Mouse (Mus musculus): ENCODE data around the gene Hsf2bp.

GRCm38 (mm10) chr17:31986915-31987314 is 49.2 kb downstream of the Hsf2bp start:
- TF ChIP-seq CTCF (IDR thresholded peaks at IDR 0.05; ENCODE audit: low read depth) (no peak), EP300 (IDR thresholded peaks at IDR 0.05; ENCODE audit: low read depth) (no peak)

Measured in liver, embryonic 14.5 days (tissue).